Mouse (Mus musculus) small intestine, adult 2 months (tissue): Measurements from ENCODE around the gene Rbm28. TPM values are rescaled to one million over a fixed set of nuclear protein-coding genes. Genes with fewer than 3 reads are reported as not detected.

Experiments
- H3K27ac ChIP-seq: fragments of 200-500 bp; 2 replicates; pipeline ENCODE4 v1.5.1; 2012; ENCODE audit warnings: low read depth, low read length, control low read depth, inconsistent platforms; ENCODE audit not compliant: insufficient read depth
- H3K27me3 ChIP-seq: fragments of 200-500 bp; 2 replicates; pipeline ENCODE4 v1.6.1; 2012; ENCODE audit warnings: mild to moderate bottlenecking, moderate library complexity, low read length, inconsistent platforms; ENCODE audit not compliant: control insufficient read depth, insufficient read depth
- H3K36me3 ChIP-seq: fragments of 200-500 bp; 2 replicates; pipeline ENCODE4 v1.6.1; 2012; ENCODE audit warnings: mild to moderate bottlenecking, low read length, control low read depth, inconsistent platforms; ENCODE audit not compliant: control insufficient read depth, insufficient read depth
- H3K4me1 ChIP-seq: fragments of 200-500 bp; 2 replicates; pipeline ENCODE4 v1.6.1; 2012; ENCODE audit warnings: low read length, inconsistent platforms, mixed read lengths; ENCODE audit not compliant: control insufficient read depth, insufficient read depth, insufficient read length
- H3K4me3 ChIP-seq: fragments of 200-500 bp; 2 replicates; pipeline ENCODE4 v1.5.1; 2012; ENCODE audit warnings: low read depth, mild to moderate bottlenecking, control low read depth, inconsistent platforms, low read length, moderate library complexity
- CTCF ChIP-seq: fragments of 200-500 bp; IDR thresholded peaks from 2 replicates; pipeline ENCODE4 v1.5.1; 2012; ENCODE audit warnings: low read depth, mild to moderate bottlenecking, control low read depth, inconsistent platforms, low read length, moderate library complexity, mixed read lengths; ENCODE audit not compliant: insufficient replicate concordance, insufficient read length; ENCODE audit errors: extremely low read depth
- POLR2A ChIP-seq: fragments of 200-500 bp; IDR thresholded peaks from 2 replicates; pipeline ENCODE4 v1.6.1; 2012; ENCODE audit warnings: low read depth, mild to moderate bottlenecking, control low read depth, inconsistent platforms, low read length, moderate library complexity
- WGBS: fragments of 180-500 bp; shearing (Covaris S2); methylation state at CpG from one replicate; pipeline ENCODE4 v1.1.7; 2018; 5-methylcytosine and 5-hydroxymethylcytosine counted together
- polyA plus RNA-seq: library from polyadenylated mRNA; depleted of rRNA; stranded (reverse); fragments of >200 nt; gene quantifications from 2 replicates; pipeline ENCODE4 v1.2.3, GENCODE M21; 2012

Gene Rbm28
- polyA plus RNA-seq, 1 experiment: 1.2 TPM

DNA sequence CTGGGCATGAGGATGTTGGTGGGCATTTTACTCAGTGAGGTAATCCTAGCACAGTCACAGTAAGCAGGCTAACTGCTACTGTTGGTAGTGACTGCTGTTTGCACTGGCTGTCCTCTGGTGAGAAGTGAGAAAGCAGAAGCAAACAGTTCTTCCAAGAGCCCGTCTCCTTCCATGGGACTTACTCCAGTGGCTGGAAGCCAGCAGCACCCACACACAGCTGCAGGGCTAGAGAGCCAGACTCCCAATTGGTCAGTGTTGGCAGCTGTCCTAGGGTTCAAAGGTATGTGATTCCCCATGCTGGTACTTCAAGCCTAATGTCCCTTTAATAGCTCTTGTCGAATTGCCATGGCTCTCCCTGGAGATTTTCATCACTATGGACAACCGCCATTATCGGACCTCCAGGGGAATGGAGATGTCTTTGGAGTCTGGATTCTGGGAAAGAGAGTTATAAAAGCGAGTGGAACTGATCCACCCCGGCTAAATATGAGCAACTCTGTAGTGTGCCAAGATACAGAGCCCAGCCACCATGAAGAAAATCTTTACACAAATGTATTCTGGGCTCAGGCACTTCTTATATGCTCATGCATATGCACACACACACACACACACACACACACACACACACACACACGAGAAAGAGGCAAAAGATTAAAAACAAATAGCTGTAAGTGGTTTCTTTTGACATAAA lies 47.2 kb downstream of the Rbm28 start:
- no peaks in the 10 kb centered on the region for H3K27me3 ChIP-seq
- H3K36me3 ChIP-seq: no peaks in the 10 kb centered on the region
- H3K27ac ChIP-seq: no peak overlapping the region
- TF ChIP-seq POLR2A (no peak), CTCF (no peak)
- 49% methylated on average over 7 of the region's 7 CpGs for WGBS
- no peak overlapping the region for H3K4me3 ChIP-seq
- no peaks in the 10 kb centered on the region for H3K4me1 ChIP-seq

DNA sequence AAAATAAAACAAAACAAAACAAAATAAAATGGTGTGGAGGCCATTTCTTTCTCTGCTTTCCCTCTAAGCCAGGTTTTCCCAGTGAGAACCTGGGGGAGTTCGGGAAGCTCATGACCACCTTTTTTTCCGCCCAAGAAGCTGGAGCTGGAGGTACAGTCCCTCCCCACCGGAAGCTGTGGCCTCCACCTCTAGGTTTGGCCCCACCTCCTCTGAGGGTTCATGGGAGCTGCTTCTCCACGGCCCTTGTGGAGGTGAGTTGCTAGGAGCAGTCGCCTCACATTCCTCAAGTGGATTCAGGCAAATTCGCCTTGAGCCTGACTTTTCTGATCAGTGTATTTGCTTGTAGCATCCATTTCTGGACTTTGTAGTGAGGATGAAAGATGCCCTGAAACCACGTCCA lies 49.0 kb downstream of the Rbm28 start:
- H3K27ac ChIP-seq: no peak overlapping the region
- no peak overlapping the region for H3K4me3 ChIP-seq
- WGBS: 66% methylated on average over 7 of the region's 7 CpGs
- no peaks in the 10 kb centered on the region for H3K4me1 ChIP-seq
- H3K27me3 ChIP-seq: no peaks in the 10 kb centered on the region
- TF ChIP-seq POLR2A: no peak
- no peak for TF ChIP-seq CTCF
- H3K36me3 ChIP-seq: no peaks in the 10 kb centered on the region

DNA sequence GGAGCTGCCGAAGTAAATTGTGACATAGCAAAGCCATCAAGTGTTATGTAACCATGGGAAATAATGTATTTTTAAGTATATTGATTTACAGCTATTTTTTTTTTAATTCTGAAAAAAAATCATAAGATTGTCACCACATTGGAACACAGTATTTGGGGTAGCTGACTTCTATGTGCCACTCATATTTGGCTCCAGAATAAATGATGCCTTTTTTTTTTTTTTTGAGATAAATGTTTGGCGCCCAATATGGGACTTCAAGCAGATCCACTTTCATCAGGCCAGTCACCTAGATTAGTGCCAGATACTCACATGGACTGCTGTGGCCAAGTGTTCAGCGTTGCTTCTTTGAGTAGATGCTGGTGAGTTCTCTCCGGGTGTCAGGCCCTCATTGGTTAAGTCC lies 53.3 kb downstream of the Rbm28 start:
- Histone ChIP-seq H3K4me3 (no peak overlapping the region), H3K27ac (no peak overlapping the region), H3K27me3 (no peaks in the 10 kb centered on the region), H3K4me1 (no peaks in the 10 kb centered on the region), H3K36me3 (no peaks in the 10 kb centered on the region)
- WGBS: 94% methylated on average over 4 of the region's 4 CpGs
- TF ChIP-seq CTCF: no peak
- TF ChIP-seq POLR2A: no peak

DNA sequence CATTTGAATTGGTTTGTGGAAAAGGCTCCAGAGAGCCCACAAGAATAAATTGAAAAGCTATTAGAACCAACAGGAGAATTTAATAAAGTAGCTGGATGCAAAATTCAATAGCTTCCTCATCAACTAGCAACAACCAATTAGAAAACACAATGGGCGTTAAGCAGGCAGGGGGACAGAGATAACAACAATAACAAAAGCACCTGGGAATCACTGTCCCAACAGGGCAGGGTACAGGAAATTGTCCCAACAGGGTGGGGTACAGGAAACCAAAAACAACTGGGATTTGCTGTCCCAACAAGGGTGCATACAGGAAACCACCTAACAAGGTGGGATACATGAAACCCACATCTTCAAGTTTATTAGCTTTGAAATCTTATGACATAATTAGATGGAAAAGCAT lies 56.4 kb downstream of the Rbm28 start:
- no peak for TF ChIP-seq POLR2A
- no peak for TF ChIP-seq CTCF
- Histone ChIP-seq H3K4me1 (no peaks in the 10 kb centered on the region), H3K27ac (no peak overlapping the region), H3K27me3 (no peaks in the 10 kb centered on the region), H3K36me3 (no peaks in the 10 kb centered on the region), H3K4me3 (no peak overlapping the region)
- 44% methylated on average over 1 of the region's 1 CpGs for WGBS

DNA sequence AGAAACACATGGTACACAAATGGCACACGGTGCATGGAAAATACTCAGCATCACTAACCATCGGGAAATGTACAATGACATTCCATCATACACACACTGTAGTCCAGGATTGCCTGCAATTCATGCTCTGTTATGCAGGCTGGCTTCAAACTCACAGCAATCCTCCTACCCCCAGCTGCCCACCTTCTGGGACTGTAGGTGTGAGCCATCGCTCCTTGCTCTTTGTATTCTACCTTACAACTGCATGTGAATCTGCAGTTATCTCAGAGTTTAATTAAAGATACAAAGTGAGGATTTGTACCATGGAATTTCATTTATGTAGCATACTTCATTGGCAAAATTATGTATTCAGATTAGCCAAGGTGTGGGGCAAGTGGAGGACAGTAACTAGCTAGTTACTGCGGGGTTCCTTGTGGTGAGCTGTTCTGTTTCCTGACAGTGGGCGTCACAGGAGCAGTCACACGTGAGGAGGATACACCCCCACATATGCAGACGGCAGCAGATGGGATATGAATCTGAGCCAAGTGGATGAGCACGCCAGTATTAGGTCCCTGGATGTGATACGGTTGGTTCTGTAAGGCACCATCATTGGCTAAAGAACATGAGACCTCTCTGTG lies 63.5 kb downstream of the Rbm28 start:
- 78% methylated on average over 9 of the region's 9 CpGs for WGBS
- Histone ChIP-seq H3K27me3 (no peaks in the 10 kb centered on the region), H3K4me1 (no peaks in the 10 kb centered on the region), H3K27ac (no peak overlapping the region), H3K4me3 (no peak overlapping the region), H3K36me3 (no peaks in the 10 kb centered on the region)
- TF ChIP-seq POLR2A: no peak
- no peak for TF ChIP-seq CTCF

DNA sequence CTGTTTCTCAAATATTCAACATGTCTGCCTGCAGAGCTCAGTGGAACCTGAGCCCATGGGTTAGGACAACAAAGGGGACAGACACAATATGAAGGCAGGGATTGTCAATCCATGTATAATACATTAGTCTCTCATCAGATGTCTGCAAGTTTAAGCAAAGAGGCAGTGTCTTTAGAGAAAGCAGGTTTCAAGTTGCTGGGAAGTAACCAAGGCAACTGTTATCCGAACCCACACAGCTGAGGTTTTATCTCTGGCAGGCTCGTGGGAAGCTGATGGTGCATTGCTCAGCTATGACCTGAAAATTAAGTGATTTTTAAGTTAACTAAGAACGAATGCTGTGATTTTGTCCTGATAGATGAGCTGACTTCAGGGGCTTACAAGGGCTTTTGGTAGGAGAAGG lies 64.4 kb downstream of the Rbm28 start:
- TF ChIP-seq POLR2A: no peak
- TF ChIP-seq CTCF: no peak
- H3K27me3 ChIP-seq: no peaks in the 10 kb centered on the region
- WGBS: 48% methylated on average over 3 of the region's 3 CpGs
- no peaks in the 10 kb centered on the region for H3K36me3 ChIP-seq
- no peaks in the 10 kb centered on the region for H3K4me1 ChIP-seq
- no peak overlapping the region for H3K4me3 ChIP-seq
- H3K27ac ChIP-seq: no peak overlapping the region

DNA sequence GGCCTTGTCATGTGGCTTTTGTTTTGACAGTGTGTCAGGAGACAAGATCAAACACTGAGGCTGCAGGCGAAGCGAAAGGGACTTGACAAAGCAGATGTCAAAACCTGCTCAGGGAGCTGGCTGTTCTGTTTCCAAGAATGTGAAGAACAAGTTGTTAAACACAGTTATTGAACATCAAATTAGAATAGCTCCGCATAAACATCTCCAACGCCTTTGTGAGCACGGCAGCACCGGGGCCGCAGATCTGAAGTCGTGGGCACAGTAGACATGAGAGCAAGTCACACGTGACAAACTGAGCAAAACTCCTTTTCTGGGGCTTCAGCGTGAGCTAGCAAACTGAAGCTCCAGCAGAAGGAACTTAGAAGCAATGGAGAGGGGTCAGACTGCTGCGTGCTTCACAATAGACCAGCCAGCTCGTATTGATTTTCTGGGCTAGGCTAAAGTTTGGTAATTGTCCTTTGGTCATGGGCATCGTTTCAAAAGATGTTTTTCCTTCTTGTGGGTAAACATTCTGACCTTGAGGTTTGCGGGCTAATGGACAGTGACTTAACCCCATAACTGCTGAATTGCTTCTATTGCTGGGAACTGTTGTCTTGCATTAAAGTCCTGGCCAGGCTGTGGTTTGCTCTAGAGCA lies 65.2 kb downstream of the Rbm28 start:
- no peaks in the 10 kb centered on the region for H3K4me1 ChIP-seq
- WGBS: 45% methylated on average over 14 of the region's 14 CpGs
- no peak for TF ChIP-seq CTCF
- no peak for TF ChIP-seq POLR2A

More for the DNA sequence above, 65.2 kb downstream of the Rbm28 start:
- no peak overlapping the region for H3K27ac ChIP-seq
- no peak overlapping the region for H3K4me3 ChIP-seq
- H3K27me3 ChIP-seq: no peaks in the 10 kb centered on the region
- H3K36me3 ChIP-seq: no peaks in the 10 kb centered on the region
